Mouse (Mus musculus): ENCODE measurements around the gene Tuba4a. TPM values are rescaled to one million over a fixed set of nuclear protein-coding genes. Genes with fewer than 3 reads are reported as not detected.
A peak's percentile ranks its signal among the peaks of the same experiment; 100 is the strongest.

The Tuba4a gene
- total RNA-seq, 2 experiments from 2014 or later: 533 to 543 TPM

- peak overlapping the region; percentile 63 for H3K27ac ChIP-seq
- peak overlapping the region; percentile 24; the same call in 1 of the 2 replicates for H3K4me3 ChIP-seq
- DNase-seq (ENCODE audit: low spot score in 2 of 2): no peak
- TF ChIP-seq CTCF (conservative IDR thresholded peaks at IDR 0.05): no peak
These were observed 3.9 kb downstream of the Tuba4a start for GRCm38 (mm10) chr1:75215785-75216184.

- H3K27ac ChIP-seq: peak overlapping the region; percentile 63
- peak; percentile 70 to 80 for DNase-seq (ENCODE audit: low spot score in 2 of 2)
- peak overlapping the region; percentile 24; the same call in 1 of the 2 replicates for H3K4me3 ChIP-seq
- no peak for TF ChIP-seq CTCF (conservative IDR thresholded peaks at IDR 0.05)
These were observed 4.8 kb downstream of the Tuba4a start for GRCm38 (mm10) chr1:75214886-75215285.

- no peak for TF ChIP-seq CTCF (conservative IDR thresholded peaks at IDR 0.05)
- Histone ChIP-seq H3K4me3 (no peak overlapping the region; the same call in 1 of the 2 replicates), H3K27ac (peak overlapping the region; percentile 63)
- DNase-seq (ENCODE audit: low spot score in 2 of 2): no peak
These were observed 5.2 kb downstream of the Tuba4a start for GRCm38 (mm10) chr1:75214442-75214841.

GRCm38 (mm10) chr1:75213096-75213495 lies 6.6 kb downstream of the Tuba4a start:
- Histone ChIP-seq H3K27ac (no peak overlapping the region), H3K4me3 (no peak overlapping the region)
- TF ChIP-seq CTCF (conservative IDR thresholded peaks at IDR 0.05): no peak
- no peak for DNase-seq (ENCODE audit: low spot score in 2 of 2)

- no peak for DNase-seq (ENCODE audit: low spot score in 2 of 2)
- no peak overlapping the region for H3K4me3 ChIP-seq
- H3K27ac ChIP-seq: no peak overlapping the region
- no peak for TF ChIP-seq CTCF (conservative IDR thresholded peaks at IDR 0.05)
These were observed 7.1 kb downstream of the Tuba4a start for GRCm38 (mm10) chr1:75212542-75212941.

- DNase-seq (ENCODE audit: low spot score in 2 of 2): no peak
- peak overlapping the region; percentile 96 for H3K27ac ChIP-seq
- TF ChIP-seq CTCF (conservative IDR thresholded peaks at IDR 0.05): no peak
- H3K4me3 ChIP-seq: peak overlapping the region; percentile 100
These were observed 8.4 kb downstream of the Tuba4a start for GRCm38 (mm10) chr1:75211141-75211708.

GRCm38 (mm10) chr1:75210136-75211087 lies 9.3 kb downstream of the Tuba4a start, which contains the start of the genes Glb1l and Stk16:
TSS of gene Glb1l (minus strand) at chr1:75210813.
TSS of gene Stk16 (plus strand) at chr1:75210838.
- Histone ChIP-seq H3K4me3 (peak within 1 kb of the TSS; percentile 100), H3K27ac (peak within 1 kb of the TSS; percentile 96)
- TF ChIP-seq CTCF (conservative IDR thresholded peaks at IDR 0.05): no peak
- peak; percentile 94 to 98 for DNase-seq (ENCODE audit: low spot score in 2 of 2)

GRCm38 (mm10) chr1:75208967-75209678 lies 10.5 kb downstream of the Tuba4a start:
- Histone ChIP-seq H3K27ac (peak overlapping the region; percentile 19; the same call in 1 of the 2 replicates), H3K4me3 (peak overlapping the region; percentile 36)
- TF ChIP-seq CTCF (conservative IDR thresholded peaks at IDR 0.05): 0 out of 2 replicates have a peak, but pooled peaks have one; percentile 6
- DNase-seq (ENCODE audit: low spot score in 2 of 2): no peak

- DNase-seq (ENCODE audit: low spot score in 2 of 2): no peak
- TF ChIP-seq CTCF (conservative IDR thresholded peaks at IDR 0.05): no peak
- Histone ChIP-seq H3K4me3 (no peak overlapping the region), H3K27ac (no peak overlapping the region)
These were observed 18.4 kb downstream of the Tuba4a start for GRCm38 (mm10) chr1:75201236-75201635.

GRCm38 (mm10) chr1:75192452-75192851 lies 27.2 kb downstream of the Tuba4a start:
- DNase-seq (ENCODE audit: low spot score in 2 of 2): no peak
- TF ChIP-seq CTCF (conservative IDR thresholded peaks at IDR 0.05): no peak
- peak overlapping the region; percentile 99 for H3K27ac ChIP-seq
- H3K4me3 ChIP-seq: peak overlapping the region; percentile 70

GRCm38 (mm10) chr1:75191622-75192402 lies 27.9 kb downstream of the Tuba4a start, which contains the start of the genes Ankzf1 and Atg9a:
TSS of gene Ankzf1 (plus strand) at chr1:75192151.
TSS of gene Atg9a (minus strand) at chr1:75192196.
- H3K4me3 ChIP-seq: peak within 1 kb of the TSS; percentile 70
- DNase-seq (ENCODE audit: low spot score in 2 of 2): peak; percentile 94 to 99
- TF ChIP-seq CTCF (conservative IDR thresholded peaks at IDR 0.05): peak; percentile 16; the same call in 1 of the 2 replicates
- peak within 1 kb of the TSS; percentile 99 for H3K27ac ChIP-seq

- TF ChIP-seq CTCF (conservative IDR thresholded peaks at IDR 0.05): no peak
- DNase-seq (ENCODE audit: low spot score in 2 of 2): no peak
- peak overlapping the region; percentile 99 for H3K27ac ChIP-seq
- H3K4me3 ChIP-seq: peak overlapping the region; percentile 70
These were observed 28.4 kb downstream of the Tuba4a start for GRCm38 (mm10) chr1:75191258-75191621.

All from layer of hippocampus, adult 2 months (tissue).